Mouse (Mus musculus) midbrain, embryonic 11.5 days (tissue): ENCODE measurements at regions not wholly inside any gene's neighbourhood (a gene's known extent, or its start where the extent isn't known, plus 50 kb on each side); places are given as distances from the start of the nearest gene placed in this dataset.
A peak's percentile ranks its signal among the peaks of the same experiment; 100 is the strongest.

ENCODE experiments used
- ATAC-seq: fragments of 200-750 bp; cut with Nextera tagmentation; 2 replicates; pipeline ENCODE4 v1.8.0; 2017; ENCODE audit warnings: moderate TSS enrichment, moderate library complexity; ENCODE audit not compliant: low FRiP score
- DNase-seq: peaks from one replicate; pipeline ENCODE4 v3.0.0; 2015; ENCODE audit warnings: low spot score; ENCODE audit errors: missing footprints
- H3K27ac ChIP-seq: fragments of 300-500 bp; sonication (generic); 2 replicates; pipeline ENCODE4 v1.5.1; 2014; ENCODE audit warnings: low read depth, low read length
- H3K27me3 ChIP-seq: fragments of 300-500 bp; sonication (generic); 2 replicates; pipeline ENCODE4 v1.6.1; 2014; ENCODE audit warnings: mild to moderate bottlenecking, low read length, moderate library complexity, mixed read lengths; ENCODE audit not compliant: control insufficient read depth, insufficient read depth
- H3K36me3 ChIP-seq: fragments of 300-500 bp; sonication (generic); 2 replicates; pipeline ENCODE4 v1.6.1; 2014; ENCODE audit warnings: mild to moderate bottlenecking, low read length, moderate library complexity, mixed read lengths; ENCODE audit not compliant: control insufficient read depth, insufficient read depth
- H3K4me1 ChIP-seq: fragments of 300-500 bp; sonication (generic); 2 replicates; pipeline ENCODE4 v1.6.1; 2014; ENCODE audit warnings: low read length; ENCODE audit not compliant: control insufficient read depth, insufficient read depth
- H3K4me2 ChIP-seq: fragments of 300-500 bp; sonication (generic); 2 replicates; pipeline ENCODE4 v1.6.1; 2014; ENCODE audit warnings: mild to moderate bottlenecking, moderate library complexity
- H3K4me3 ChIP-seq: fragments of 300-500 bp; sonication (generic); 2 replicates; pipeline ENCODE4 v1.5.1; 2014; ENCODE audit warnings: low read depth, low read length
- H3K9ac ChIP-seq: fragments of 300-500 bp; sonication (generic); 2 replicates; pipeline ENCODE4 v1.6.1; 2014; ENCODE audit warnings: low read length
- H3K9me3 ChIP-seq: fragments of 300-500 bp; sonication (generic); 2 replicates; pipeline ENCODE4 v1.6.1; 2016; ENCODE audit warnings: low read length; ENCODE audit not compliant: control insufficient read depth
- WGBS: fragments of 180-500 bp; shearing (Covaris S2); extraction: QIAGEN DNeasy Blood & Tissue Kit; methylation state at CpG from one replicate; pipeline ENCODE4 v1.1.7; 2014; 5-methylcytosine and 5-hydroxymethylcytosine counted together

GRCm38 (mm10) chr3:47498016-47498415 is 1050.0 kb upstream of the Pabpc4l start:
- H3K27me3 ChIP-seq, result no peaks in the 10 kb centered on the region
- DNase-seq, result no peak
- WGBS, result 48% methylated on average over 2 of the region's 2 CpGs
- H3K36me3 ChIP-seq, result no peaks in the 10 kb centered on the region
- no peak for ATAC-seq
- H3K27ac ChIP-seq, result no peak overlapping the region
- no peaks in the 10 kb centered on the region for H3K4me1 ChIP-seq
- no peaks in the 10 kb centered on the region for H3K9me3 ChIP-seq
- H3K4me3 ChIP-seq, result no peak overlapping the region
- H3K4me2 ChIP-seq, result no peak overlapping the region
- H3K9ac ChIP-seq, result no peak overlapping the region

DNA sequence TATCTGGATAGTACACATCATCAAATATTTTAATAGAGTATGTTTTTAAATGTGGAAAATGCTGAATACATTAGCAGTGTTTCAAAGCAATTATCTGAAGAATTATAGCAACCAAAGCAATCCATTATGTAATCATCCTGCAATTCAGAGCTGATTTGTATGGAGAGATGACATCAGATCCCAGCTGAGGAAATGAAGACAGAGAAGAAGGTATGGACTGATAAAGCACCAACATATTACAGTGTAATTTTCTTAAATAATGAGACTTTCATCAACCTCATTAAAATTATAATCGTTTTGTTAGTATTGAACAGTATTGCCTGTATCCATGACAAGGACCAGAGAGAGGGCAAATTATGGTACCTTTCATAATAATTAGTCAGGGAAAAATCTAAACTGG is 1023.3 kb upstream of the Pabpc4l start:
- H3K27ac ChIP-seq, result no peak overlapping the region
- 91% methylated on average over 1 of the region's 1 CpGs for WGBS
- H3K9me3 ChIP-seq, result no peaks in the 10 kb centered on the region
- no peak overlapping the region for H3K4me2 ChIP-seq
- no peak overlapping the region for H3K9ac ChIP-seq
- H3K4me3 ChIP-seq, result no peak overlapping the region
- no peaks in the 10 kb centered on the region for H3K27me3 ChIP-seq
- H3K4me1 ChIP-seq, result no peaks in the 10 kb centered on the region
- no peaks in the 10 kb centered on the region for H3K36me3 ChIP-seq
- DNase-seq, result no peak
- no peak for ATAC-seq

- Histone ChIP-seq H3K27me3 (no peaks in the 10 kb centered on the region), H3K4me2 (no peak overlapping the region), H3K4me3 (no peak overlapping the region), H3K4me1 (no peaks in the 10 kb centered on the region), H3K9ac (no peak overlapping the region), H3K36me3 (no peaks in the 10 kb centered on the region), H3K27ac (no peak overlapping the region), H3K9me3 (no peaks in the 10 kb centered on the region)
- ATAC-seq, result no peak
- 61% methylated on average over 2 of the region's 2 CpGs for WGBS
- no peak for DNase-seq
These were observed 1021.8 kb upstream of the Pabpc4l start for GRCm38 (mm10) chr3:47469860-47470259.

GRCm38 (mm10) chr3:47463556-47463955 is 1015.5 kb upstream of the Pabpc4l start:
- DNase-seq, result no peak
- no peak overlapping the region for H3K9ac ChIP-seq

DNA sequence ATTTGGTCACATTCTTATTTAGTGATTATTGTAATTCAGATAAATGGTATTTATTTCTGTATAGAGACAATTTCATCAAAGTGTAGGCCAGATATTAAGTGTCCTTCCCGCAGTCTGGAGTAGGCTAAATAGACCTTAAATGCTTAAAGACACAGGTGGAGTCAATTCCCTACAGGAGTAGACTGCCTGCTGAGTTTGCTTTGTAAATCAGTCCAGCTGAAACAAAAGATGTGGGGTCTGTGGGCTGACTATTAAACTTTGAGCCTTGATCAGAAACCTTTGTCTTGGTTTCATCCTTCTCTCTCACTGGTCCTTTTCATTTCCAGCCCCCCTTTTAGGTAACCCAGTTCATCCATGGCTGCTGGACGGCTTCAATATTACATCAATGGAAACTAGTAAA is 1002.0 kb upstream of the Pabpc4l start:
- H3K9ac ChIP-seq, result no peak overlapping the region
- H3K27me3 ChIP-seq, result no peaks in the 10 kb centered on the region
- no peaks in the 10 kb centered on the region for H3K4me1 ChIP-seq
- no peaks in the 10 kb centered on the region for H3K9me3 ChIP-seq
- H3K27ac ChIP-seq, result no peak overlapping the region
- H3K4me2 ChIP-seq, result no peak overlapping the region
- ATAC-seq (no peak), DNase-seq (no peak)
- H3K36me3 ChIP-seq, result no peaks in the 10 kb centered on the region
- 69% methylated on average over 2 of the region's 2 CpGs for WGBS
- no peak overlapping the region for H3K4me3 ChIP-seq

More at GRCm38 (mm10) chr3:47463556-47463955, 1015.5 kb upstream of the Pabpc4l start:
- no peak for ATAC-seq
- Histone ChIP-seq H3K27me3 (no peaks in the 10 kb centered on the region), H3K4me2 (no peak overlapping the region), H3K4me3 (no peak overlapping the region), H3K9me3 (no peaks in the 10 kb centered on the region), H3K36me3 (no peaks in the 10 kb centered on the region), H3K4me1 (no peaks in the 10 kb centered on the region), H3K27ac (no peak overlapping the region)
- 76% methylated on average over 1 of the region's 1 CpGs for WGBS

GRCm38 (mm10) chr3:47440403-47440802 is 992.4 kb upstream of the Pabpc4l start:
- H3K36me3 ChIP-seq, result no peaks in the 10 kb centered on the region
- DNase-seq (no peak), ATAC-seq (no peak)
- H3K9ac ChIP-seq, result no peak overlapping the region
- no peak overlapping the region for H3K27ac ChIP-seq
- no peaks in the 10 kb centered on the region for H3K9me3 ChIP-seq
- WGBS, result 95% methylated on average over 1 of the region's 1 CpGs
- H3K27me3 ChIP-seq, result no peaks in the 10 kb centered on the region
- H3K4me1 ChIP-seq, result no peaks in the 10 kb centered on the region
- H3K4me2 ChIP-seq, result no peak overlapping the region
- no peak overlapping the region for H3K4me3 ChIP-seq

DNA sequence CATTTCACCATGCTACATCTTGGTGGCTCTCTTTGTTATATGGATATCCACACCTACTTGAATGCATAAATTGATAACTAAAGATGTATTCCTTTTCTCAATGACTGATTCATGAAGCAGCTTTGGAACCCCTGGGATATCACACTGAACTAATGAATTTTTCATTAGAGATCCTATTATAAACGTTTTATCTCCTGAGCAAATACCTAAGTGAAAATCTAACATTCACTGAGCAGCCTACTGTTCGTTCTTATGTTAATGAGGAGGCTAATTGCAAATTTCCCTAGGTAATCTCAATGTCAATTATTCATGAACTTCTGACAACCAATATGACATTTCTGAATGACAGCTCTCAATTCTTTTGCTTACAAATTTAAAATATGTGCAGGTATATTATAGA is 987.5 kb upstream of the Pabpc4l start:
- no peaks in the 10 kb centered on the region for H3K27me3 ChIP-seq
- DNase-seq, result no peak
- H3K9ac ChIP-seq, result no peak overlapping the region

GRCm38 (mm10) chr3:47424532-47424931 is 976.5 kb upstream of the Pabpc4l start:
- H3K27me3 ChIP-seq, result no peaks in the 10 kb centered on the region
- no peak overlapping the region for H3K27ac ChIP-seq
- no peaks in the 10 kb centered on the region for H3K36me3 ChIP-seq
- no peak overlapping the region for H3K9ac ChIP-seq
- H3K9me3 ChIP-seq, result no peaks in the 10 kb centered on the region
- H3K4me1 ChIP-seq, result no peaks in the 10 kb centered on the region
- no peak for ATAC-seq
- H3K4me3 ChIP-seq, result no peak overlapping the region
- WGBS, result 84% methylated on average over 1 of the region's 1 CpGs
- DNase-seq, result no peak
- H3K4me2 ChIP-seq, result no peak overlapping the region

More for the DNA sequence above, 987.5 kb upstream of the Pabpc4l start:
- Histone ChIP-seq H3K36me3 (no peaks in the 10 kb centered on the region), H3K4me2 (no peak overlapping the region), H3K27ac (no peak overlapping the region), H3K4me3 (no peak overlapping the region), H3K9me3 (no peaks in the 10 kb centered on the region), H3K4me1 (no peaks in the 10 kb centered on the region)
- 49% methylated on average over 2 of the region's 2 CpGs for WGBS
- peak; percentile 39 for ATAC-seq
